Mouse (Mus musculus) ES-Bruce4 (cell line): Measurements from ENCODE around the gene Siae. TPM values are rescaled to one million over a fixed set of nuclear protein-coding genes. Genes with fewer than 3 reads are reported as not detected.

Experiments
- H3K27ac ChIP-seq: 2 replicates; pipeline ENCODE4 v1.5.1; 2012; ENCODE audit warnings: low read length, inconsistent platforms; ENCODE audit not compliant: insufficient read depth
- H3K27me3 ChIP-seq: 2 replicates; pipeline ENCODE4 v1.6.1; 2012; ENCODE audit warnings: mild to moderate bottlenecking, low read length, inconsistent platforms; ENCODE audit not compliant: control insufficient read depth, poor library complexity, insufficient read depth, severe bottlenecking
- H3K36me3 ChIP-seq: 2 replicates; pipeline ENCODE4 v1.6.1; 2012; ENCODE audit warnings: inconsistent platforms, mild to moderate bottlenecking, low read length, moderate library complexity; ENCODE audit not compliant: control insufficient read depth, poor library complexity, insufficient read depth, severe bottlenecking
- H3K4me1 ChIP-seq: one replicate; pipeline ENCODE4 v1.8.1; 2011; ENCODE audit warnings: low read length; ENCODE audit not compliant: control insufficient read depth, insufficient read depth
- H3K4me3 ChIP-seq: 2 replicates; pipeline ENCODE4 v1.5.1; 2011; ENCODE audit warnings: low read depth, mild to moderate bottlenecking, low read length
- H3K9ac ChIP-seq: 2 replicates; pipeline ENCODE4 v1.6.1; 2012; ENCODE audit warnings: low read depth, mild to moderate bottlenecking, inconsistent platforms; ENCODE audit not compliant: poor library complexity, severe bottlenecking
- H3K9me3 ChIP-seq: replicated peaks from 2 replicates; pipeline ENCODE4 v1.6.1; 2012; ENCODE audit warnings: mild to moderate bottlenecking, low read length, inconsistent platforms; ENCODE audit not compliant: control insufficient read depth, poor library complexity, insufficient read depth, severe bottlenecking
- CTCF ChIP-seq: IDR thresholded peaks from one replicate; pipeline ENCODE4 v1.8.1; 2011; ENCODE audit warnings: low read depth, low read length
- EP300 ChIP-seq: IDR thresholded peaks from 2 replicates; pipeline ENCODE4 v1.6.1; 2011; ENCODE audit warnings: low read depth, low read length; ENCODE audit not compliant: insufficient read depth
- POLR2A ChIP-seq: IDR thresholded peaks from one replicate; pipeline ENCODE4 v1.8.1; 2011; ENCODE audit warnings: low read length; ENCODE audit not compliant: insufficient read depth
- polyA plus RNA-seq: library from polyadenylated mRNA; stranded (reverse); fragments of >200 nt; gene quantifications from 2 replicates; pipeline ENCODE4 v1.2.4, GENCODE M21; 2011; ENCODE audit warnings: low read depth; ENCODE audit not compliant: missing spikeins, insufficient read depth, insufficient read length

The Siae gene
- polyA plus RNA-seq, 1 experiment, result 10.0 TPM

- TF ChIP-seq CTCF (no peak), POLR2A (no peak), EP300 (no peak)
- no peak overlapping the region for H3K27ac ChIP-seq
- no peak overlapping the region for H3K4me3 ChIP-seq
- H3K36me3 ChIP-seq, result no peaks in the 10 kb centered on the region
- no peaks in the 10 kb centered on the region for H3K4me1 ChIP-seq
- H3K9me3 ChIP-seq, result no peaks in the 10 kb centered on the region
- no peaks in the 10 kb centered on the region for H3K27me3 ChIP-seq
- no peak overlapping the region for H3K9ac ChIP-seq
Measured at GRCm38 (mm10) chr9:37625129-37625528, 69.6 kb downstream of the Siae start.

GRCm38 (mm10) chr9:37625641-37626040, 70.1 kb downstream of the Siae start:
- Histone ChIP-seq H3K4me3 (no peak overlapping the region), H3K27ac (no peak overlapping the region), H3K36me3 (no peaks in the 10 kb centered on the region), H3K4me1 (no peaks in the 10 kb centered on the region), H3K27me3 (no peaks in the 10 kb centered on the region), H3K9ac (no peak overlapping the region), H3K9me3 (no peaks in the 10 kb centered on the region)
- no peak for TF ChIP-seq EP300
- no peak for TF ChIP-seq POLR2A
- TF ChIP-seq CTCF, result no peak

- Histone ChIP-seq H3K4me3 (no peak overlapping the region), H3K9me3 (no peaks in the 10 kb centered on the region), H3K27ac (no peak overlapping the region), H3K27me3 (no peaks in the 10 kb centered on the region), H3K9ac (no peak overlapping the region), H3K36me3 (no peaks in the 10 kb centered on the region), H3K4me1 (no peaks in the 10 kb centered on the region)
- no peak for TF ChIP-seq POLR2A
- no peak for TF ChIP-seq EP300
- TF ChIP-seq CTCF, result no peak
Measured at GRCm38 (mm10) chr9:37626103-37626567, 70.6 kb downstream of the Siae start.

- no peak overlapping the region for H3K4me3 ChIP-seq
- H3K4me1 ChIP-seq, result no peaks in the 10 kb centered on the region
- TF ChIP-seq EP300, result no peak
- TF ChIP-seq POLR2A, result no peak
- no peak for TF ChIP-seq CTCF
- no peaks in the 10 kb centered on the region for H3K9me3 ChIP-seq
- H3K27ac ChIP-seq, result no peak overlapping the region
- no peak overlapping the region for H3K9ac ChIP-seq
- no peaks in the 10 kb centered on the region for H3K36me3 ChIP-seq
- H3K27me3 ChIP-seq, result no peaks in the 10 kb centered on the region
Measured at GRCm38 (mm10) chr9:37627263-37627662, 71.8 kb downstream of the Siae start.

GRCm38 (mm10) chr9:37628581-37628980, 73.1 kb downstream of the Siae start:
- no peaks in the 10 kb centered on the region for H3K4me1 ChIP-seq
- H3K9me3 ChIP-seq, result no peaks in the 10 kb centered on the region
- no peaks in the 10 kb centered on the region for H3K36me3 ChIP-seq
- H3K9ac ChIP-seq, result no peak overlapping the region
- H3K27ac ChIP-seq, result 0 out of 2 replicates have a peak overlapping the region, but pooled peaks have one; percentile 12
- TF ChIP-seq EP300 (no peak), POLR2A (no peak), CTCF (no peak)
- H3K4me3 ChIP-seq, result no peak overlapping the region
- H3K27me3 ChIP-seq, result no peaks in the 10 kb centered on the region

- TF ChIP-seq EP300 (no peak), POLR2A (no peak), CTCF (no peak)
- H3K36me3 ChIP-seq, result no peaks in the 10 kb centered on the region
- no peak overlapping the region for H3K9ac ChIP-seq
- H3K27ac ChIP-seq, result no peak overlapping the region
- no peaks in the 10 kb centered on the region for H3K9me3 ChIP-seq
- H3K27me3 ChIP-seq, result no peaks in the 10 kb centered on the region
- H3K4me3 ChIP-seq, result no peak overlapping the region
- H3K4me1 ChIP-seq, result no peaks in the 10 kb centered on the region
Measured at GRCm38 (mm10) chr9:37629941-37630340, 74.4 kb downstream of the Siae start.
